Mouse (Mus musculus): ENCODE data around the gene Gm45062.

DNA sequence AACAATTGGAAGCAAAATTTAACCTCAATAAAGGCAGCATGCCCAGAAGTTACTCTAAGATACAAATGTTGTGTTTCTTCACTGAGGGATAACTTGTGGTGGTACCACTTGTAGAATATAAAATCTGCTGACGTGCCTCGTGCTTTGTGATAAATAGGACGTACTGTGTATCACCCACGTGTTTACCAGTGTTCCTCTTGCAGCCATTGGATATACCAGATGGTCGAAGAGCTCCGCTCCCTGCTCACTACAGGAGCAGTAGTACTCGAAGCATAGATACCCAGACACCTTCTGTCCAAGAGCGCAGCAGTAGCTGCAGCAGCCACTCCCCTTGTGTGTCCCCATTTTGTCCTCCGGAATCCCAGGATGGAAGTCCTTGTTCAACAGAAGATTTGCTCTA, 323.1 kb downstream of the Gm45062 start:
- no peak for TF ChIP-seq CTCF (IDR thresholded peaks at IDR 0.05; ENCODE audit: low read depth)
- no peak for TF ChIP-seq EP300 (IDR thresholded peaks at IDR 0.05; ENCODE audit: low read depth)
